Mouse (Mus musculus) CH12.LX (cell line): ENCODE measurements at regions not wholly inside any gene's neighbourhood (a gene's known extent, or its start where the extent isn't known, plus 50 kb on each side); places are given as distances from the start of the nearest gene placed in this dataset.

Experiments used
- DNase-seq: peaks from one replicate; pipeline ENCODE4 v3.0.0-alpha.2; 2013; ENCODE audit errors: extremely low read depth
- H3K27ac ChIP-seq: 2 replicates; pipeline ENCODE4 v1.5.1; 2012; ENCODE audit warnings: low read depth, mild to moderate bottlenecking, control low read depth, moderate library complexity; ENCODE audit not compliant: insufficient read depth
- H3K27me3 ChIP-seq: replicated peaks from 2 replicates; pipeline ENCODE3; 2012; ENCODE audit warnings: inconsistent platforms
- H3K36me3 ChIP-seq, 2 experiments: replicated peaks in 1 of 2; 2 replicates each; pipeline versions ENCODE3 to v1.6.1; 2012; ENCODE audit warnings: inconsistent platforms in 1 of 2, low read length in 1 of 2, mild to moderate bottlenecking in 1 of 2, mixed read lengths in 1 of 2, moderate library complexity in 1 of 2; ENCODE audit not compliant: control insufficient read depth in 1 of 2, insufficient read depth in 1 of 2
- H3K4me1 ChIP-seq, 2 experiments: 2 replicates each; pipeline ENCODE4 v1.6.1; 2012; ENCODE audit warnings: inconsistent platforms in 1 of 2, moderate library complexity in 1 of 2; ENCODE audit not compliant: insufficient read depth in 2 of 2, control insufficient read depth in 1 of 2
- H3K4me2 ChIP-seq: 2 replicates; pipeline ENCODE4 v1.6.1; 2012; ENCODE audit warnings: low read depth, mild to moderate bottlenecking, control low read depth; ENCODE audit not compliant: poor library complexity, insufficient read depth, severe bottlenecking
- H3K4me3 ChIP-seq, 3 experiments: fragments of 150-350 bp in 1 of 3; sonication (generic) in 1 of 3; replicated peaks in 1 of 3; 2 replicates each; pipeline versions ENCODE3 to v1.5.1; 2011 to 2012; ENCODE audit warnings: low read depth in 2 of 3, low read length in 2 of 3, mild to moderate bottlenecking in 2 of 3, moderate library complexity in 2 of 3, control low read depth in 1 of 3, improper control_type of control experiment in 1 of 3, inconsistent platforms in 1 of 3, mixed read lengths in 1 of 3; ENCODE audit not compliant: poor library complexity in 1 of 3
- H3K79me2 ChIP-seq: replicated peaks from 2 replicates; pipeline ENCODE4 v1.6.1; 2012; ENCODE audit warnings: mild to moderate bottlenecking, moderate library complexity; ENCODE audit not compliant: control insufficient read depth, poor library complexity, insufficient read depth, severe bottlenecking; ENCODE audit errors: extremely low read depth
- H3K9ac ChIP-seq: 2 replicates; pipeline ENCODE4 v1.6.1; 2012; ENCODE audit warnings: low read depth, mild to moderate bottlenecking, control low read depth, moderate library complexity; ENCODE audit not compliant: insufficient read depth
- H3K9me3 ChIP-seq: replicated peaks from 2 replicates; pipeline ENCODE3; 2012; ENCODE audit warnings: low read length, inconsistent platforms, mixed read lengths
- CTCF ChIP-seq, 2 experiments: IDR thresholded peaks in 1 of 2; conservative IDR thresholded peaks in 1 of 2; 2 replicates each; pipeline ENCODE4 v1.5.1; 2011 to 2012; ENCODE audit warnings: low read depth in 2 of 2, low read length in 2 of 2, improper control_type of control experiment in 1 of 2, inconsistent platforms in 1 of 2, mild to moderate bottlenecking in 1 of 2, moderate library complexity in 1 of 2
- E2F4 ChIP-seq: IDR thresholded peaks from 2 replicates; pipeline ENCODE4 v1.6.1; 2011; ENCODE audit warnings: low read depth, low read length, improper control_type of control experiment; ENCODE audit not compliant: insufficient replicate concordance
- ELF1 ChIP-seq: IDR thresholded peaks from 2 replicates; pipeline ENCODE4 v1.6.1; 2014; ENCODE audit warnings: low read depth, mild to moderate bottlenecking, inconsistent platforms, low read length, improper control_type of control experiment
- IRF4 ChIP-seq: IDR thresholded peaks from 2 replicates; pipeline ENCODE4 v1.6.1; 2014; ENCODE audit warnings: low read depth, mild to moderate bottlenecking, inconsistent platforms, low read length, improper control_type of control experiment
- JUN ChIP-seq: IDR thresholded peaks from 2 replicates; pipeline ENCODE4 v1.6.1; 2011; ENCODE audit warnings: low read depth, mild to moderate bottlenecking, low read length, improper control_type of control experiment, moderate library complexity; ENCODE audit not compliant: insufficient read depth
- KAT2A ChIP-seq: IDR thresholded peaks from 2 replicates; pipeline ENCODE4 v1.6.1; 2012; ENCODE audit warnings: low read length, improper control_type of control experiment, inconsistent platforms; ENCODE audit not compliant: insufficient replicate concordance
- MAFK ChIP-seq: IDR thresholded peaks from 2 replicates; pipeline ENCODE4 v1.6.1; 2011; ENCODE audit warnings: low read length, improper control_type of control experiment; ENCODE audit not compliant: insufficient replicate concordance
- MAX ChIP-seq: IDR thresholded peaks from 2 replicates; pipeline ENCODE4 v1.6.1; 2011; ENCODE audit warnings: low read length, improper control_type of control experiment
- MXI1 ChIP-seq: IDR thresholded peaks from 2 replicates; pipeline ENCODE4 v1.6.1; 2011; ENCODE audit warnings: mild to moderate bottlenecking, low read depth, low read length, improper control_type of control experiment
- NELFE ChIP-seq: IDR thresholded peaks from 2 replicates; pipeline ENCODE4 v1.6.1; 2011; ENCODE audit warnings: low read depth, low read length, improper control_type of control experiment
- NRF1 ChIP-seq: IDR thresholded peaks from 2 replicates; pipeline ENCODE4 v1.6.1; 2014; ENCODE audit warnings: low read depth, mild to moderate bottlenecking, inconsistent platforms, low read length, improper control_type of control experiment, moderate library complexity
- PAX5 ChIP-seq: IDR thresholded peaks from 2 replicates; pipeline ENCODE4 v1.6.1; 2012; ENCODE audit warnings: low read length, inconsistent platforms, mixed read lengths
- POLR2A ChIP-seq: IDR thresholded peaks from 2 replicates; pipeline ENCODE4 v1.6.1; 2011; ENCODE audit warnings: low read depth, mild to moderate bottlenecking, improper control_type of control experiment, low read length
- SIN3A ChIP-seq: IDR thresholded peaks from 2 replicates; pipeline ENCODE4 v1.6.1; 2012; ENCODE audit warnings: low read length, improper control_type of control experiment, inconsistent platforms
- TBP ChIP-seq: conservative IDR thresholded peaks from 2 replicates; pipeline ENCODE4 v1.6.1; 2011; ENCODE audit warnings: low read depth, low read length, improper control_type of control experiment
- UBTF ChIP-seq: IDR thresholded peaks from 2 replicates; pipeline ENCODE4 v1.6.1; 2012; ENCODE audit warnings: low read depth, mild to moderate bottlenecking, inconsistent platforms, low read length, improper control_type of control experiment, moderate library complexity
- USF2 ChIP-seq: conservative IDR thresholded peaks from 2 replicates; pipeline ENCODE4 v1.6.1; 2011; ENCODE audit warnings: low read depth, low read length, improper control_type of control experiment
- ZC3H11A ChIP-seq: IDR thresholded peaks from 2 replicates; pipeline ENCODE4 v1.6.1; 2012; ENCODE audit warnings: low read depth, mild to moderate bottlenecking, inconsistent platforms, low read length, improper control_type of control experiment
- ZMIZ1 ChIP-seq: IDR thresholded peaks from 2 replicates; pipeline ENCODE4 v1.6.1; 2012; ENCODE audit warnings: low read depth, mild to moderate bottlenecking, inconsistent platforms, low read length, improper control_type of control experiment
- ZNF384 ChIP-seq: IDR thresholded peaks from 2 replicates; pipeline ENCODE4 v1.6.1; 2012; ENCODE audit warnings: low read depth, low read length, improper control_type of control experiment, inconsistent platforms
- dilution Hi-C: fragments of 300-500 bp; cut with MboI; formaldehyde crosslinking; loops from 2 replicates; pipeline ENCODE4 v1.14.3; 2020; ENCODE audit warnings: low sequenced_read_pairs; ENCODE audit not compliant: extremely low pct_unique_long_range_greater_than_20kb, extremely low pct_ligation_motif_present
- in situ Hi-C: fragments of 300-500 bp; cut with MboI; formaldehyde crosslinking; loops from 3 replicates; pipeline ENCODE4 v1.14.3; 2019; ENCODE audit warnings: low sequenced_read_pairs, low pct_ligation_motif_present, low pct_unique_long_range_greater_than_20kb, mixed read lengths

DNA sequence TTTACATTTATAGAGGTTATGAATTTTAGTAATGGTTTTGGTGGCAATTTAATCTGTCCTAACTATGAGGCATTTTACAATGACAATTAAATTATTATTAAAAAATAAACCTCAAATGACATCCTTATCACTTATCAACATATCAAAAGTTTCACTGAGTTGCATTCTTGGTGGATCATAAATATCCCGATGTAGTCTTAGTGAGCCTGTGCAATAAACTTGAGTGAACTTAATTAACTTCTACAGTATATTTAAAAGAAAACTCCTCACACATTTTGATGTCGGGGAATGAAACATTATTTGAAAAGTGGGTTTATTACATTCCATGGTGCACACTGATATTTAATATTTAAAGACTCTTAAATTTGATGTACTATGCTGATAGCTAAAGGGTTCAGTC is 568.9 kb upstream of the Brinp1 start:
- Histone ChIP-seq H3K36me3 (no peaks in the 10 kb centered on the region), H3K9me3 (peaks cover 19% of the 10 kb centered on the region), H3K27ac (no peak overlapping the region), H3K4me1 (no peaks in the 10 kb centered on the region), H3K4me2 (no peak overlapping the region), H3K27me3 (no peaks in the 10 kb centered on the region), H3K4me3 (no peak overlapping the region), H3K9ac (no peak overlapping the region), H3K79me2 (no peaks in the 10 kb centered on the region)
- dilution Hi-C loops (no loop called here), in situ Hi-C loops (no loop called here)
- DNase-seq, result no peak
- no peak for TF ChIP-seq POLR2A
- no peak for TF ChIP-seq NELFE
- no peak for TF ChIP-seq MXI1
- TF ChIP-seq NRF1, result no peak
- no peak for TF ChIP-seq KAT2A
- TF ChIP-seq PAX5, result no peak
- TF ChIP-seq MAFK, result no peak
- TF ChIP-seq ELF1, result no peak
- TF ChIP-seq ZC3H11A, result no peak
- TF ChIP-seq USF2, result no peak
- no peak for TF ChIP-seq UBTF
- no peak for TF ChIP-seq SIN3A
- no peak for TF ChIP-seq TBP
- TF ChIP-seq JUN, result no peak

DNA sequence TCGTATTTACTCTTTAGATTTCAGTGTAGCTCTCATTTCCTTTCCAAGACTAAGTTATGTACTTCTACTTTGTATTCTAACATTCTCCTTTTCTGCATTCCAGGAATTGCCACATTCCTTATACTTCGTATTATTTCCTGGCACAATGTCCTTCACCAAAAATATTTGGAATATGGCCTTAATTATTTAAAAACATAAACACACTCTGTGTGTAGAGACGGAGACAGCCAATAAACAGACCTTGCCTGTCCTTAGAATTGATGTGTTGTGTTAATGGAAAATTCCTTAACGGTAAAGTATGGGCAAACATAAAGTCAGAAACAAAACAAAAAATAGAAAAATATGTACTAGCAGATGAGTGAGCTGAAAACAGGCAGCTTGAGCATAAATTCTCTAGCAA is 554.1 kb upstream of the Brinp1 start:
- TF ChIP-seq NRF1 (no peak), POLR2A (no peak), UBTF (no peak), CTCF (conservative IDR thresholded peaks at IDR 0.05 in 1 of 2, IDR thresholded peaks at IDR 0.05 in 1 of 2; ENCODE audit: low read depth in 2 of 2, low read length in 2 of 2) (no peak), IRF4 (no peak), ZNF384 (no peak), MAX (no peak), ELF1 (no peak), E2F4 (no peak), USF2 (no peak), ZMIZ1 (no peak)
- Histone ChIP-seq H3K79me2 (no peaks in the 10 kb centered on the region), H3K4me1 (no peaks in the 10 kb centered on the region), H3K4me3 (no peak overlapping the region), H3K9ac (no peak overlapping the region), H3K27ac (no peak overlapping the region), H3K27me3 (no peaks in the 10 kb centered on the region), H3K4me2 (no peak overlapping the region), H3K9me3 (peaks cover 8% of the 10 kb centered on the region), H3K36me3 (no peaks in the 10 kb centered on the region)
- no peak for DNase-seq
- in situ Hi-C loops (no loop called here), dilution Hi-C loops (no loop called here)
